Mouse (Mus musculus) megakaryocyte, adult 5-6 weeks (primary cell): Measurements from ENCODE around the gene Acox2. TPM values are rescaled to one million over a fixed set of nuclear protein-coding genes. Genes with fewer than 3 reads are reported as not detected.
A peak's percentile ranks its signal among the peaks of the same experiment; 100 is the strongest.
"Not testable (repeated sequence)": the region's sequence is repeated elsewhere in the genome, so short reads cannot be mapped to it uniquely, and the experiment has no call there.

ENCODE experiments used
- ATAC-seq: 2 replicates; pipeline ENCODE4 v1.8.0; 2016; ENCODE audit warnings: mild to moderate bottlenecking, inconsistent platforms; ENCODE audit not compliant: poor library complexity, severe bottlenecking
- total RNA-seq, 2 experiments: library from RNA; stranded (forward) in 1 of 2; stranded (reverse) in 1 of 2; fragments of 153-499, 151-499 nt in 1 of 2; fragments of 221-1000, 200-1000 nt in 1 of 2; gene quantifications; 2 replicates each; pipeline versions ENCODE4 v1.2.3 to v1.2.4; 2015 to 2017

The Acox2 gene
- total RNA-seq (2015) = not detected in 2 replicates
- total RNA-seq (2017) = not detected in 2 replicates

DNA sequence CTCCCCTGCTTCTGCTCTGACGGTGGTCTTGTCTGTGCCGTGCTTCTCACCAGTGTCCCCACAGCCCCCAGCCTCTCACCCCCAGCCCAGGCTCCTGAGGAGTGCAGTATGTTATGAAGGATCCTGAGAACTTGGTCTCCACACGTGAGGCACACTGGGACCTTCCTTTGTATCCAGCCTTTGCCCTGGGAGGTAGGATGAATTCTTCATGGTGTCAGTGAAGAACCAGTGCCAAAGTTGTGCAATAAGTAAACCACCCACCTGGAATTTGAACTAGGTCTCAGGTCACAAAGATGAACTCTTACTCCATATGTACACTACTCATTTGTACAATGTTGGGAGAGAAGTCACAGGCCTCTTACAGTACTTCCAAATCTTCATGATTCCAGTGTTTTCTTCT lies at the start of gene Acox2:
TSS of gene Acox2 (minus strand) at position 188 of the 400 bp plus-strand sequence.
- ATAC-seq = no peak

DNA sequence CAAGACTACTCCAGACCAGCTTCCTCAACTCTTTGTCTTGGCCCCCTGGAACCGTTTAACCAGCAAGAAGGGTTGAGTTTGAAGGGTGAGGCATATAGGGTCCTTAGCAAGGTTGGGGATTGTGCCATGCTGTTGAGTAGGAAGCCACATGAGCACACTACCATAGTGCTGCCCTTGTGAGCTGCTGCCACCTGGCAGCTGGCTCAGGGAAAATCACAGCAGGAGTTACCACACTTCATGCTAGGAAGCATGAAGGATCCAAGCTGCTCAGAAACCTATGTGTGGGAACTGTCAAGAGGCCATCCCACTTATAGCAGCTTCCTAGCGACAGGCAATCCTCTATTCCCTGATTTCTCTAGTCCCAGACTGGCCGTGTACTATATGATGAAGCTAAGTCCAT lies 49.5 kb upstream of the Acox2 start:
- ATAC-seq = no peak

DNA sequence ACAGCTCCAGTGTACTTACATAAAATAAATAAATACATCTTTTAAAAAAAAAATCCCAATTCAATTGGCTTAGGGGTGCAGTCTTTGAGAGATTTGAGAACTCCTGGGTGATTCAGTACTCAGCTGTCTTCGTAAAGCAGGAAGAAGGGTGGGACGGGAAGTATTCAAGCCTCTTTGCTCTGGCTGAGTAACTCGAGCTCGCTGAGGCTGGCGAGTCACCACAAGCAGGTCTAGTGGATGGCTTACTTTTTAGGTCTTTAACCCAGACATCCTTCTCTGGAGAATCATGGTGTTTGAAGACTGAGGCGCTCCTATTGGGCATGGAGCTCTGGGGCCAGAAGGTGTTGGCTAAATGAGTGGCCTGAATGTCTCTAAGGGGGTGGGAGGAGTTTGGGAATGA lies 47.7 kb upstream of the Acox2 start:
- ATAC-seq = no peak

DNA sequence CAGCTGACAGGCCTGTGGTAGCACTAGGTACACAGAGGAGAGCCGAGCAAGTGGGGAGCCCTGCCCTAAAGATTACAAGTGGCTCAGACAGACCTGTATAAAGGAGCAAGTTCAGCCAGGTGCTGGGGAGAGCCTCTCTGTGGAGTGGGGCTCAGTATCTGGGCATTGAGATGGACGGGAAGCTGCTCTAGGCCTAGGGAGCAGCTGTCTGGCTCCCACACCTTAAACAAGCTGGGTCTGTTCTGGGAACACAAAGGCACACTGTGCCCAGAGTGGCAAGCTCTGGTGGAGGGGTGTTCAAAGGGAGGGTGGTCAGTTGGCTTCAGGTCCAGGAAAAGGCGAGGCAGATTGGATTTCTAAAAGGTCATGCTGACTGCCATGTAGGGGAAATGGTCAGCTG lies 45.9 kb upstream of the Acox2 start:
- no peak for ATAC-seq

DNA sequence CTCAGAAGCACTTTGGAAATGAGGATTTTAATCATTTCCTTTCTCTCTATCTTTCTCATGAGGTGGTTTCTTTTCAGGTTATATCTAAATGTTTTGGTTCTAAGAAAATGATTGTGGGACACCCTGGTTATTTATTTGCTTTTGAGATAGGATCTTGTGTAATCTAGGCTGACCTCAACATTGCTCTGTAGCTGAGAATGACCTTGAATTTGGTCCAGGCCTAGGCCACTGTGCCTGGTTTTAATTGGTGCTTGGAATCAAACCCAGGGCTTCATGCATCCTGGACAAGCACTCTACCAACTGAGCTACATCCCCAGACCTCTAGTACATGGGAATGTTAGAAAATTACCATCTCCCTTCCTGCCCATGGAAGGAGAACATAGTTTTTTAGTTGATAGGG lies 44.9 kb upstream of the Acox2 start:
- no peak for ATAC-seq

DNA sequence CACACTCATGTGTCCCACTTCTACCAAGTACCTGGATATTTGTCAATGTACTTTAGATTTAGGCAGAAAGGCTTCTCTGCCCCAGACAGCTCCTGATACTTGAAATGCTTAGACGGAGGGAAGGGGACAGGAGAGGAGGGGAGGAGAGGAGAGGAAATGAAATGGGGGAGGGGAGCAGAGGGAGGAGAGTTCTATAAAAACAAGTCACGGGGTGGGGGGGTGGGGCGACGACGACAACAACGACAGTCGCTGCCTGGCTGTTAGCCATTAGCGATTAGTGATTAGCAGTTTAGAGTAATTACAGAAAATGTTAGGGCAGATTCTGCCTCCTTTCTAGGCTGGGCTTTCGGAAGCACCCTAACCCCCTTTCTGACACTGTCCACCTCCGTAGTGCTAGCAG lies 43.5 kb upstream of the Acox2 start:
- no peak for ATAC-seq

DNA sequence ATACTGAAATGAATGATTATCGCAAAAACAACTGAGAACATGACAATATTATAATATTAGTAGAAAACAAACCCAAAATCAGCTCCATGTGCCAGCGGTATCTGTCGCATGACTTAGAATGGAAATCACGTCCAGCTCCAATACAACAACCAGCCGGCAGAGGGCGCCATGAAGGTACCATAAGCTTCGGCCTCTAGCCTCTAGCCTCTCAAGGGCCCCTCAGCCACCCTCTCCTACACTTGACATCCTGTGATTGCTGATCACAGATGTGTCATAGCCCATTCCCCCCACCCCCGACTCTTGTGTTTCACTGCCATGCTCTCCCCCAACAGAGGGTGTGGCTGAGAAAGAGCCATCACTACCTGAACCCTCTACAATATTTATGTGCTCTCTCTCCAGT lies 41.1 kb upstream of the Acox2 start:
- ATAC-seq = no peak

GRCm38 (mm10) chr14:8297889-8298293 lies 38.7 kb upstream of the Acox2 start:
- no peak for ATAC-seq

GRCm38 (mm10) chr14:8294257-8294656 lies 35.1 kb upstream of the Acox2 start:
- no peak for ATAC-seq

DNA sequence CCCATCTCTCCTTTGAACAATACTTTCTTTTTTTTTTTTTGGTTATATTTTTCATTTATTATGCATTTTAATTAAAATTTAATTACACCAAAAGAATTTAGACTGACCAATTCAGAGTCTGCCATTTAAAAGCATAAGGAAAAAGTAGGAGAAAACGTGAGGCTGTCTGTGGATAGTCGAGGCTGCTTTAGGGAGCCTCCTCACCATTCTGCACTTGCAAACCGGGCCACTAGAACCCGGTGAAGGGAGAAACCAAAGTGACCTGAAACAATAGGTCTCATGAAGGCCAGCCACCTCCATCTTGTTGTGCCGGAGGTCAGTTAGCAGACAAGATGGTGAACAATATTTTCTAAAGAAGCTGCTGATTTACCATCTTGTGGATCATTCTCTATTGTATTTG lies 27.4 kb upstream of the Acox2 start:
- ATAC-seq = peak; percentile 86

- no peak for ATAC-seq
Observed at GRCm38 (mm10) chr14:8283784-8284183, 24.6 kb upstream of the Acox2 start.

DNA sequence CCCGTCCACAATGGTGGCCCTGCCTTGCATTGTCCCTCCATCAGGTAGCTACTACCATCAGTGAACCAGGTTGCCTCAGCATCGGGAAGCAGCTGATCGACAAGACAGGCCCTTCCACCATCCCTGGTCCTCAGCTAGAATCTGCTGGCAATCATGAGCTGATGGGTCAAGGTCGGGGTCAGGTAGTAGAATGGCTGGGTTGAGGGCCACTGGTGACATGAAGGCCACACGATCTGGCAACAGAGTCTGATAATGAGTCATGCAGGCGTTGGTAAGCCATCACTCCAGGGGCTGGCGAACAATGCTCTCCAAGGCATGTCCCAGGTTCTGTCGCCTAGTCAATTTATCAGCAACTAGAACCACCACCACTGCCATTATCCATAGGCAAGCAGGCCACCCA lies 12.1 kb upstream of the Acox2 start:
- ATAC-seq = not testable (repeated sequence)

- no peak for ATAC-seq
Observed at GRCm38 (mm10) chr14:8264378-8264777, 5.2 kb upstream of the Acox2 start.

GRCm38 (mm10) chr14:8262242-8262641 lies 3.1 kb upstream of the Acox2 start:
- ATAC-seq = no peak

GRCm38 (mm10) chr14:8260214-8260613 lies 1.1 kb upstream of the Acox2 start:
- no peak for ATAC-seq

GRCm38 (mm10) chr14:8258752-8259151 lies 401 bp downstream of the Acox2 start:
- no peak for ATAC-seq

DNA sequence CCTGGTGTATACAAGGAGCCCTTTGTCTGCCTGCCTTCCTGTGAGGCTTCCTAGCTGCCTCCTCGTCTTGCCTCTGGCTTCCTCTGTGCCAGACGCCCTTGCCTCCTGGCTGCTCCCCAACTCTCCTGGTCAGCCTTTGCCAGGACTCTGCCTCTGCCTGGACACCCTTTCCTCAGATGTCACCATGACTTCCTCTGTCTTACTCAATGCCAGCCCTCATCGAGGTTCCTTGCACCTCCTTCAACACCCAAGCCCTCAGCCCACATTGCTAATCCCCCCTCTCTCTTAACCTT lies 872 bp downstream of the Acox2 start:
- ATAC-seq = no peak

- ATAC-seq = no peak
Observed at GRCm38 (mm10) chr14:8257521-8258334, 1.4 kb downstream of the Acox2 start.

DNA sequence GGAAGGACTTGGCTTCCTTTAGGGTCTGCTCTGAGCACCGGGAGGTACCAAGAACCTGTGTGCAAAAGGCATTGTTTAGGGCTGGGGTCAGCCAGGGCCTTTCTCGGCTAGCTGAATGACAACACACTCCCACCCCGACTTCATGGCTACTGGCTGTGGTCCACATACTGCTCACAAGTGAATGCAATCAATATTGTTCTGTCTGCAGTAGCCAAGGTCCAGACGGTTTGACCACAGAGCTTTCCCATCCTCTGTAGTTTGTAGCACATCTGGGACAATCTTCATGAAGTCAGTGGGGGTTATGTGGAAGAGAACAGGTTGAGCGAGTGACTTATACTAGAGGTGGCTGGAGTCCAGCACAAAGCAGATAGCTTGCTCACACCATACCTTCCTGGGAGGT lies 2.3 kb downstream of the Acox2 start:
- ATAC-seq = no peak

GRCm38 (mm10) chr14:8256072-8256471 lies 3.1 kb downstream of the Acox2 start:
- ATAC-seq = no peak

GRCm38 (mm10) chr14:8255076-8255729 lies 4.0 kb downstream of the Acox2 start:
- ATAC-seq = peak; percentile 47

DNA sequence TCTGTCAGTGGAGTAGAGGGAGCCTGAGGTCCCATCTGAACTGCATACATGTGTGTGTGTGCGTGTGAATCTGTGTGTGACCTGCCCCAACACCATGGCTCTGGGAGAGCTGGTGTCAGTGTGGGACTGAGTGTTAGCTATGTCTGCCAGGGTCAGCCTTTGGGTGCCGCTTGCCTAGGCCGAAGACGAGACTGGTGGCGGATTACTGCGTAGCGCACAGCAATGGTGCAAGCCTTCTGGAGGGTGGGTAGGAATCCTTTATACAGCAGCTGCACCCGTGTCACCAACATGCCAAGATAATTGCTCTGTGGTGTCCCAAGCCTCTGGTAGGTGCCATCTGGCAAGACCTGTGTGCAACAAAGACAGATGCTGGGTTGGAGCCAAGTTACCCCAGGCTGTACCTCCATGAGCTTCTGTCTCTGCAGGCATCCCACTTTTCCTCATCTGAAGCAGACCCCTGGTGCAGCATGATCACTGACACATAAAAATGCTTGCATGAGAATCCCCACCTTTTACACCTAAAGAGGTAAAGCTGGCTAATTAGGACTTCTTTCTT lies 7.7 kb downstream of the Acox2 start:
- no peak for ATAC-seq
